Mouse (Mus musculus) C2C12 (cell line): ENCODE data around the gene Tmem246. TPM values are rescaled to one million over a fixed set of nuclear protein-coding genes. Genes with fewer than 3 reads are reported as not detected.

Experiments used
- H3K27me3 ChIP-seq: one replicate; pipeline ENCODE4 v1.6.1; 2011; ENCODE audit not compliant: control insufficient read depth, insufficient read depth, insufficient read length
- H3K36me3 ChIP-seq: one replicate; pipeline ENCODE4 v1.6.1; 2011; ENCODE audit not compliant: control insufficient read depth, insufficient read depth
- H3K4me3 ChIP-seq: one replicate; pipeline ENCODE4 v1.5.1; 2011; ENCODE audit warnings: mild to moderate bottlenecking, control low read depth; ENCODE audit not compliant: poor library complexity, insufficient read depth, severe bottlenecking
- H3K79me2 ChIP-seq: one replicate; pipeline ENCODE4 v1.6.1; 2011; ENCODE audit not compliant: control insufficient read depth, insufficient read depth
- H3K79me3 ChIP-seq: one replicate; pipeline ENCODE4 v1.6.1; 2011; ENCODE audit warnings: low read depth, control low read depth
- H3ac ChIP-seq: one replicate; pipeline ENCODE3; 2011; ENCODE audit warnings: low read depth; ENCODE audit not compliant: control insufficient read depth, insufficient read length
- CEBPB ChIP-seq: IDR thresholded peaks from one replicate; pipeline ENCODE4 v1.6.1; 2011; ENCODE audit warnings: low read depth, mild to moderate bottlenecking, control low read depth, moderate library complexity
- CTCF ChIP-seq: IDR thresholded peaks from one replicate; pipeline ENCODE4 v1.5.1; 2011; ENCODE audit not compliant: control insufficient read depth, insufficient read depth, insufficient read length
- FOSL1 ChIP-seq: IDR thresholded peaks from one replicate; pipeline ENCODE4 v1.8.0; 2011; ENCODE audit warnings: mild to moderate bottlenecking, low read length; ENCODE audit not compliant: poor library complexity, insufficient read depth, severe bottlenecking
- MAX ChIP-seq: IDR thresholded peaks from one replicate; pipeline ENCODE4 v1.6.1; 2011; ENCODE audit warnings: mild to moderate bottlenecking, control low read depth
- MYOD1 ChIP-seq: IDR thresholded peaks from one replicate; pipeline ENCODE4 v1.6.1; 2011; ENCODE audit warnings: low read depth; ENCODE audit not compliant: control insufficient read depth, insufficient read length
- MYOG ChIP-seq: IDR thresholded peaks from one replicate; pipeline ENCODE4 v1.6.1; 2011; ENCODE audit not compliant: control insufficient read depth, insufficient read length; ENCODE audit errors: extremely low read depth
- USF1 ChIP-seq: IDR thresholded peaks from one replicate; pipeline ENCODE4 v1.6.1; 2011; ENCODE audit warnings: low read depth, mild to moderate bottlenecking, control low read depth, moderate library complexity
- polyA plus RNA-seq: library from polyadenylated mRNA; unstranded; fragments of >200 nt; fragmentation: generic; extraction: Trizol; gene quantifications from one replicate; pipeline ENCODE4 v1.2.1, GENCODE M21; 2012; ENCODE audit warnings: missing spikeins

Gene Tmem246
- polyA plus RNA-seq, 1 experiment: 0.34 TPM

DNA sequence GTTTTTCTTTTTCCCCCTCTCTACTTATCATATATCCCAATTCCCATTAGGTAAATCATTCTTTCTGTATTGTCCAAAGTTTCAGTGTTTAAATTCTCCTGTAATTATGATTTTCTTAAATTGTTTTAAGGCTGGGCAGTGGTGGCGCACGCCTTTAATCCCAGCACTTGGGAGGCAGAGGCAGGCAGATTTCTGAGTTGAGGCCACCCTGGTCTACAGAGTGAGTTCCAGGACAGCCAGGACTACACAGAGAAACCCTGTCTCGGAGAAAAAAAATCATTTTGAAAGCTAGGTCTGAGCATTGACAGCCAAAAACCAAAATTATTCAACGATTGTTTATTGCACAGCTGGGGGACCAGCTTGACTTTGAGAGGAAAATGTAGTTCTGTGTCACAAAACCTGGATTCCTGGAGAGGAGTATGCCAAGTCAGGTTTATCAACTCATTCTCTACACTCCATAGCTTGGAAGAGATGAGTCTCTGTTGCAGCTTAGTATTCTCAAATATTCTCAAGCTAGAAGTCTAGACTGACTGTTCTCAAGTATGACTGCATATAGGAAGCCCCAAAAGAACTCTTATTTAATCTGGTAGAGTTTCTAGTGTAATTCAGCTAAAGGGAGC lies 61.9 kb downstream of the Tmem246 start:
- no peaks in the 10 kb centered on the region for H3K79me3 ChIP-seq
- H3K27me3 ChIP-seq: no peaks in the 10 kb centered on the region
- TF ChIP-seq MYOG (no peak), CEBPB (no peak), MAX (no peak), CTCF (no peak), USF1 (no peak), FOSL1 (no peak), MYOD1 (no peak)

GRCm38 (mm10) chr4:49535036-49535435 lies 62.6 kb downstream of the Tmem246 start:
- H3K4me3 ChIP-seq: no peak overlapping the region
- peaks cover 6% of the 10 kb centered on the region for H3K36me3 ChIP-seq
- no peaks in the 10 kb centered on the region for H3K79me2 ChIP-seq
- no peak for TF ChIP-seq USF1
- TF ChIP-seq MYOG: no peak
- no peak for TF ChIP-seq CEBPB
- no peak for TF ChIP-seq CTCF
- no peak for TF ChIP-seq FOSL1
- TF ChIP-seq MAX: no peak
- no peak for TF ChIP-seq MYOD1
- H3ac ChIP-seq: no peak overlapping the region
- no peaks in the 10 kb centered on the region for H3K79me3 ChIP-seq
- no peaks in the 10 kb centered on the region for H3K27me3 ChIP-seq

More for the DNA sequence above, 61.9 kb downstream of the Tmem246 start:
- Histone ChIP-seq H3K4me3 (no peak overlapping the region), H3K36me3 (no peaks in the 10 kb centered on the region), H3K79me2 (no peaks in the 10 kb centered on the region), H3ac (no peak overlapping the region)

Other genes with a start within 250 kb of the Tmem246 start
- not detected for gene Acnat2, start 189.7 kb downstream of the Tmem246 start, polyA plus RNA-seq
- gene Acnat1, start 124.0 kb downstream of the Tmem246 start, polyA plus RNA-seq: not detected
- 0.02 TPM for gene Baat, start 91.3 kb downstream of the Tmem246 start, polyA plus RNA-seq
- 16.0 TPM for gene Mrpl50, start 76.8 kb downstream of the Tmem246 start, polyA plus RNA-seq
- gene Zfp189, start 76.7 kb downstream of the Tmem246 start, polyA plus RNA-seq: 1.1 TPM
- gene Aldob, start 48.3 kb downstream of the Tmem246 start, polyA plus RNA-seq: not detected
- 17.3 TPM for gene Rnf20, start 34.1 kb upstream of the Tmem246 start, polyA plus RNA-seq
- not detected for gene Ppp3r2, start 84.1 kb upstream of the Tmem246 start, polyA plus RNA-seq
- 0.01 TPM for gene Grin3a, start 247.9 kb upstream of the Tmem246 start, polyA plus RNA-seq